Mouse (Mus musculus): ENCODE data around the gene Nek11. TPM values are rescaled to one million over a fixed set of nuclear protein-coding genes. Genes with fewer than 3 reads are reported as not detected.
A peak's percentile ranks its signal among the peaks of the same experiment; 100 is the strongest.

Gene Nek11
- polyA plus RNA-seq, 1 experiment from 2014 or later: 2.6 TPM

DNA sequence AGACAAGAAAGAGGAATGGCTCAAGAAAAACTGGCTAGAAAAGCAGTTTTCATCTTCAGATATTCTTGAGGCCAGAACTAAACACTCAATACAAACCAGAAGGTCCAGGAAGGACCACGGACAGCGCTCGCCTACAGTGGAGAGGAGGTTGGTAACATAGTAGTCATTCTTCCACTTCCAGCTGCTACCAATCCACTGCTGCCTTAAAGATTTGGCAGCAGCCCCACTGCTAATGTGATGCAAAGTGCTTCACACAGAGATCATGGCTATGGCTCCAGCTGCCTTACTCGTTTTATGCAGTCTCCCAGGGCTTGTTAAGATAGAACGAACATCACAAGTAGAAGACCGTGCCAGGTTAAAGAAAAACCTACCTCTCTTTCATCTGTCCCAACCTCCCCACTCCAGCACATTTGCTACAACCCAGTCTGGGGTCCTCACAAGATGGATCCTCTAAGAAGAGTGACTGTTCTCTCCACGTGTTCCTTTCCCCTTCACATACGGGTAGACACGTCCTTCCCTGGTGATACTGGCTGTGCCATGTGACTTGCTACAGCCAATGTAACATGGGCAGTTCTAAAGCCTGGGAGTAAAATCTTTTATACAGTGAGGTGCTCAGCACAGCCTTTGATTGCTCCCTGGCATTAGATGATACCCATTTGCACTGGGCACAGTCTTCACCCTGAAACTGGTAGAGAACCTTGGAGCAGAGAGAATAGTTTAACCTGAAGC, 85.6 kb downstream of the Nek11 start:
- ATAC-seq (ENCODE audit: low FRiP score): peak; percentile 84
- H3K36me3 ChIP-seq: no peaks in the 10 kb centered on the region
- H3K4me1 ChIP-seq: peaks cover 34% of the 10 kb centered on the region
- H3K4me3 ChIP-seq (replicated peaks): no peak overlapping the region
- 14% methylated on average over 9 of the region's 9 CpGs for WGBS
- H3K27me3 ChIP-seq (replicated peaks): no peaks in the 10 kb centered on the region
- peak overlapping the region; percentile 23; the same call in 1 of the 2 replicates for H3K4me2 ChIP-seq
- H3K27ac ChIP-seq (replicated peaks): peak overlapping the region; percentile 42; the same call in 1 of the 2 replicates
- no peak overlapping the region for H3K9ac ChIP-seq (replicated peaks)
- H3K9me3 ChIP-seq (replicated peaks): no peaks in the 10 kb centered on the region

GRCm38 (mm10) chr9:105306042-105306441, 89.3 kb downstream of the Nek11 start:
- peaks cover 28% of the 10 kb centered on the region for H3K4me1 ChIP-seq
- H3K4me3 ChIP-seq (replicated peaks): no peak overlapping the region
- no peak for ATAC-seq (ENCODE audit: low FRiP score)
- H3K27me3 ChIP-seq (replicated peaks): no peaks in the 10 kb centered on the region
- no peak overlapping the region for H3K9ac ChIP-seq (replicated peaks)
- no peaks in the 10 kb centered on the region for H3K36me3 ChIP-seq
- WGBS: 70% methylated on average over 2 of the region's 2 CpGs
- no peaks in the 10 kb centered on the region for H3K9me3 ChIP-seq (replicated peaks)
- no peak overlapping the region for H3K4me2 ChIP-seq
- no peak overlapping the region for H3K27ac ChIP-seq (replicated peaks)

DNA sequence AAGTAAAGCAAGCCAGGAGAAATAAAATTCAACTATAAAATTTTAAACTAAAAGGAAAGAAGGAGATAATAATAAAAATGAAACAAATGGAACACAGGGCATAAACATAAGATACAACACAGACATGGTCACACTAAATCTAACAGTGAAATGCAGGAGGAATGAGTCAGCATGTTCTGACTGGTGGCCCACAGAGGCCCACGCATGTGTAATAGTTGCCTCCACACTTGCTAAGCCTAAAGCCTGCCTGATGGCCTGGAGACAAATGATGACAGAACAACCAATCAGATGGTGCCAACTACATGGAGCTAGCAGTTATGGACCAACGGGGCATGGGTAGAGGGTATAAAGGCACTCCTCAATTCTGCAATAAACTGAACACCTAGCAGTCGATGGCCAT, 93.1 kb downstream of the Nek11 start:
- 62% methylated on average over 3 of the region's 3 CpGs for WGBS
- Histone ChIP-seq H3K9ac (replicated peaks) (no peak overlapping the region), H3K4me3 (replicated peaks) (no peak overlapping the region), H3K36me3 (no peaks in the 10 kb centered on the region), H3K27me3 (replicated peaks) (no peaks in the 10 kb centered on the region), H3K4me1 (peaks cover 13% of the 10 kb centered on the region), H3K9me3 (replicated peaks) (no peaks in the 10 kb centered on the region), H3K27ac (replicated peaks) (no peak overlapping the region), H3K4me2 (no peak overlapping the region)
- ATAC-seq (ENCODE audit: low FRiP score): no peak

GRCm38 (mm10) chr9:105301396-105301795, 93.9 kb downstream of the Nek11 start:
- no peaks in the 10 kb centered on the region for H3K9me3 ChIP-seq (replicated peaks)
- H3K27me3 ChIP-seq (replicated peaks): no peaks in the 10 kb centered on the region
- peaks cover 9% of the 10 kb centered on the region for H3K4me1 ChIP-seq
- no peak overlapping the region for H3K4me3 ChIP-seq (replicated peaks)
- 83% methylated on average over 1 of the region's 1 CpGs for WGBS
- ATAC-seq (ENCODE audit: low FRiP score): no peak
- H3K36me3 ChIP-seq: no peaks in the 10 kb centered on the region
- H3K4me2 ChIP-seq: no peak overlapping the region
- no peak overlapping the region for H3K9ac ChIP-seq (replicated peaks)
- no peak overlapping the region for H3K27ac ChIP-seq (replicated peaks)

- H3K9me3 ChIP-seq (replicated peaks): no peaks in the 10 kb centered on the region
- no peaks in the 10 kb centered on the region for H3K36me3 ChIP-seq
- H3K9ac ChIP-seq (replicated peaks): no peak overlapping the region
- H3K4me2 ChIP-seq: no peak overlapping the region
- no peak overlapping the region for H3K4me3 ChIP-seq (replicated peaks)
- ATAC-seq (ENCODE audit: low FRiP score): peak; percentile 53; the same call in 1 of the 2 replicates
- peaks cover 7% of the 10 kb centered on the region for H3K4me1 ChIP-seq
- WGBS: 21% methylated on average over 2 of the region's 2 CpGs
- H3K27me3 ChIP-seq (replicated peaks): no peaks in the 10 kb centered on the region
- no peak overlapping the region; the same call in 1 of the 2 replicates for H3K27ac ChIP-seq (replicated peaks)
Observed at GRCm38 (mm10) chr9:105300738-105301325, 94.5 kb downstream of the Nek11 start.

DNA sequence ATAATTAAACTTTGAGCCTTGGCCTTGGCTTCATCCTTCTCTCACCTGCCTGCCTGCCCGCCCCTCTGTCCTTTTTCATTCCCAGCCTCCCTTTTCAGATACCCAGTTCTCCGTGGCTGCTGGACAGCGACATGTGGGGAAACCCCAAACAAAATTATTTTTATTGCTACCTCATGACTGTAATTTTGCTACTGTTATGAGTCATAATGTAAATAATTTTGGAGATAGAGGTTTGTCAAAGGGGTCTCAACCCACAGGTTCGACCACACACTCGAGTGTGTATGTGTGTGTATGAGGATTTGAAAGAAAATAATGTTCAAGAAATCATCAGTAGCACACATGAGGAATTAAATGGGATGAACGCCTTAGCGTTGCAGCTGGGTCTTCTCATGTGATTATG, 110.7 kb downstream of the Nek11 start:
- 0 out of 2 replicates have a peak, but pooled peaks cover 5% of the 10 kb centered on the region for H3K4me1 ChIP-seq
- H3K9me3 ChIP-seq (replicated peaks): no peaks in the 10 kb centered on the region
- H3K4me2 ChIP-seq: no peak overlapping the region
- no peak overlapping the region for H3K27ac ChIP-seq (replicated peaks)
- no peak for ATAC-seq (ENCODE audit: low FRiP score)
- no peaks in the 10 kb centered on the region for H3K27me3 ChIP-seq (replicated peaks)
- no peaks in the 10 kb centered on the region for H3K36me3 ChIP-seq
- no peak overlapping the region for H3K9ac ChIP-seq (replicated peaks)
- H3K4me3 ChIP-seq (replicated peaks): no peak overlapping the region
- WGBS: 42% methylated on average over 7 of the region's 7 CpGs

GRCm38 (mm10) chr9:105282725-105283124, 112.6 kb downstream of the Nek11 start:
- no peak overlapping the region for H3K4me2 ChIP-seq
- no peaks in the 10 kb centered on the region for H3K27me3 ChIP-seq (replicated peaks)
- H3K4me3 ChIP-seq (replicated peaks): no peak overlapping the region
- WGBS: 27% methylated on average over 4 of the region's 4 CpGs
- no peaks in the 10 kb centered on the region for H3K9me3 ChIP-seq (replicated peaks)
- no peak overlapping the region for H3K27ac ChIP-seq (replicated peaks)
- H3K9ac ChIP-seq (replicated peaks): no peak overlapping the region
- H3K4me1 ChIP-seq: 0 out of 2 replicates have a peak, but pooled peaks cover 5% of the 10 kb centered on the region
- no peaks in the 10 kb centered on the region for H3K36me3 ChIP-seq
- ATAC-seq (ENCODE audit: low FRiP score): no peak

- no peak for ATAC-seq (ENCODE audit: low FRiP score)
- Histone ChIP-seq H3K9ac (replicated peaks) (no peak overlapping the region), H3K27ac (replicated peaks) (no peak overlapping the region), H3K36me3 (no peaks in the 10 kb centered on the region), H3K4me1 (peaks cover 6% of the 10 kb centered on the region), H3K9me3 (replicated peaks) (no peaks in the 10 kb centered on the region), H3K4me3 (replicated peaks) (no peak overlapping the region), H3K4me2 (no peak overlapping the region), H3K27me3 (replicated peaks) (no peaks in the 10 kb centered on the region)
- WGBS: 58% methylated on average over 3 of the region's 3 CpGs
Observed at GRCm38 (mm10) chr9:105274925-105275324, 120.4 kb downstream of the Nek11 start.

- H3K4me2 ChIP-seq: no peak overlapping the region
- H3K9me3 ChIP-seq (replicated peaks): no peaks in the 10 kb centered on the region
- no peak for ATAC-seq (ENCODE audit: low FRiP score)
- H3K36me3 ChIP-seq: no peaks in the 10 kb centered on the region
- H3K4me1 ChIP-seq: peaks cover 6% of the 10 kb centered on the region
- WGBS: 33% methylated on average over 6 of the region's 6 CpGs
- no peak overlapping the region for H3K4me3 ChIP-seq (replicated peaks)
- H3K27me3 ChIP-seq (replicated peaks): no peaks in the 10 kb centered on the region
- no peak overlapping the region for H3K27ac ChIP-seq (replicated peaks)
- H3K9ac ChIP-seq (replicated peaks): no peak overlapping the region
Observed at GRCm38 (mm10) chr9:105274286-105274685, 121.0 kb downstream of the Nek11 start.

GRCm38 (mm10) chr9:105272241-105272640, 123.1 kb downstream of the Nek11 start:
- 11% methylated on average over 7 of the region's 7 CpGs for WGBS
- no peak overlapping the region for H3K27ac ChIP-seq (replicated peaks)
- H3K4me2 ChIP-seq: no peak overlapping the region
- no peaks in the 10 kb centered on the region for H3K27me3 ChIP-seq (replicated peaks)
- no peaks in the 10 kb centered on the region for H3K9me3 ChIP-seq (replicated peaks)
- no peak overlapping the region for H3K4me3 ChIP-seq (replicated peaks)
- ATAC-seq (ENCODE audit: low FRiP score): no peak
- H3K9ac ChIP-seq (replicated peaks): no peak overlapping the region
- H3K36me3 ChIP-seq: no peaks in the 10 kb centered on the region
- H3K4me1 ChIP-seq: peaks cover 6% of the 10 kb centered on the region

DNA sequence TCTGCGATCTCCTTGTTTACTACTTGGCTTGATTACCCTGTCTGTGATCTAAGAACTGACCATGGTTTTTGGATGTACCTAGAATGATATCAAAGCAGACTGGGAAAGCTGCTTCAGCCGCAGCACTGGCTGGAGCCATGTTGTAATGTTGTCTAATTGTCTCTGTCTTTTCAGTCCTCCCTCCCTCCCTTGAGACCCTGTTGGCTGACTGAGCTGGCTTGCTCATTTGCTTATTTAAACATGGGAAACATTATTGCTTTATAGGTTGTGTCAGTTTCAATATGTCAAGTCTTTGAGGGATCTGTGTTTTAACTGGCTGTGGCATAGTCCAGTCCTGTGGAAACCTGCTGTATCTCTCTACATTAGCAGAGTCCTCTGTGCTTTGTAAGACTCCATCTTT, 132.2 kb downstream of the Nek11 start:
- Histone ChIP-seq H3K4me3 (replicated peaks) (no peak overlapping the region), H3K27me3 (replicated peaks) (no peaks in the 10 kb centered on the region), H3K4me2 (no peak overlapping the region), H3K4me1 (peaks cover 18% of the 10 kb centered on the region; the same call in 1 of the 2 replicates), H3K9ac (replicated peaks) (no peak overlapping the region), H3K27ac (replicated peaks) (peak overlapping the region; percentile 41; the same call in 1 of the 2 replicates), H3K36me3 (no peaks in the 10 kb centered on the region), H3K9me3 (replicated peaks) (no peaks in the 10 kb centered on the region)
- 56% methylated on average over 2 of the region's 2 CpGs for WGBS
- no peak for ATAC-seq (ENCODE audit: low FRiP score)

GRCm38 (mm10) chr9:105257668-105258067, 137.7 kb downstream of the Nek11 start:
- Histone ChIP-seq H3K27me3 (replicated peaks) (no peaks in the 10 kb centered on the region), H3K36me3 (no peaks in the 10 kb centered on the region), H3K27ac (replicated peaks) (peak overlapping the region; percentile 70), H3K4me3 (replicated peaks) (no peak overlapping the region), H3K4me1 (peaks cover 17% of the 10 kb centered on the region), H3K9me3 (replicated peaks) (no peaks in the 10 kb centered on the region), H3K9ac (replicated peaks) (no peak overlapping the region), H3K4me2 (no peak overlapping the region)
- ATAC-seq (ENCODE audit: low FRiP score): peak; percentile 50; the same call in 1 of the 2 replicates
- WGBS: 54% methylated on average over 10 of the region's 10 CpGs
